Mouse (Mus musculus) C2C12 (cell line): ENCODE measurements around the gene Kifc5b. TPM values are rescaled to one million over a fixed set of nuclear protein-coding genes. Genes with fewer than 3 reads are reported as not detected.

Experiments used
- H3K27me3 ChIP-seq: one replicate; pipeline ENCODE4 v1.6.1; 2011; ENCODE audit not compliant: control insufficient read depth, insufficient read depth, insufficient read length
- H3K36me3 ChIP-seq: one replicate; pipeline ENCODE4 v1.6.1; 2011; ENCODE audit not compliant: control insufficient read depth, insufficient read depth
- H3K4me3 ChIP-seq: one replicate; pipeline ENCODE4 v1.5.1; 2011; ENCODE audit warnings: mild to moderate bottlenecking, control low read depth; ENCODE audit not compliant: poor library complexity, insufficient read depth, severe bottlenecking
- H3K79me2 ChIP-seq: one replicate; pipeline ENCODE4 v1.6.1; 2011; ENCODE audit not compliant: control insufficient read depth, insufficient read depth
- H3K79me3 ChIP-seq: one replicate; pipeline ENCODE4 v1.6.1; 2011; ENCODE audit warnings: low read depth, control low read depth
- H3ac ChIP-seq: one replicate; pipeline ENCODE3; 2011; ENCODE audit warnings: low read depth; ENCODE audit not compliant: control insufficient read depth, insufficient read length
- CEBPB ChIP-seq: IDR thresholded peaks from one replicate; pipeline ENCODE4 v1.6.1; 2011; ENCODE audit warnings: low read depth, mild to moderate bottlenecking, control low read depth, moderate library complexity
- CTCF ChIP-seq: IDR thresholded peaks from one replicate; pipeline ENCODE4 v1.5.1; 2011; ENCODE audit not compliant: control insufficient read depth, insufficient read depth, insufficient read length
- FOSL1 ChIP-seq: IDR thresholded peaks from one replicate; pipeline ENCODE4 v1.8.0; 2011; ENCODE audit warnings: mild to moderate bottlenecking, low read length; ENCODE audit not compliant: poor library complexity, insufficient read depth, severe bottlenecking
- MAX ChIP-seq: IDR thresholded peaks from one replicate; pipeline ENCODE4 v1.6.1; 2011; ENCODE audit warnings: mild to moderate bottlenecking, control low read depth
- MYOD1 ChIP-seq: IDR thresholded peaks from one replicate; pipeline ENCODE4 v1.6.1; 2011; ENCODE audit warnings: low read depth; ENCODE audit not compliant: control insufficient read depth, insufficient read length
- MYOG ChIP-seq: IDR thresholded peaks from one replicate; pipeline ENCODE4 v1.6.1; 2011; ENCODE audit not compliant: control insufficient read depth, insufficient read length; ENCODE audit errors: extremely low read depth
- USF1 ChIP-seq: IDR thresholded peaks from one replicate; pipeline ENCODE4 v1.6.1; 2011; ENCODE audit warnings: low read depth, mild to moderate bottlenecking, control low read depth, moderate library complexity
- long read RNA-seq, 2 experiments: library from polyadenylated mRNA; unstranded; transcript quantifications; one replicate each; pipeline ENCODE4 v2.0.0; 2019 to 2020
- polyA plus RNA-seq: library from polyadenylated mRNA; unstranded; fragments of >200 nt; fragmentation: generic; extraction: Trizol; gene quantifications from one replicate; pipeline ENCODE4 v1.2.1, GENCODE M21; 2012; ENCODE audit warnings: missing spikeins

Gene Kifc5b
- 30.9 TPM for polyA plus RNA-seq
- long read RNA-seq, experiment 1, partial matches to known transcripts: 0 of 2 reads
- long read RNA-seq, experiment 1, other reads (novel, unspliced or antisense): 2 of 2 reads
- long read RNA-seq, experiment 2, partial matches to known transcripts: 0 of 6 reads
- long read RNA-seq, experiment 2, other reads (novel, unspliced or antisense): 5 of 6 reads

- Histone ChIP-seq H3K79me2 (peaks cover 44% of the 10 kb centered on the region), H3K79me3 (peaks cover 22% of the 10 kb centered on the region), H3K36me3 (peaks cover 14% of the 10 kb centered on the region), H3K4me3 (peak within 1 kb of the TSS; percentile 65), H3K27me3 (no peaks in the 10 kb centered on the region), H3ac (peak within 1 kb of the TSS; percentile 93)
- TF ChIP-seq CEBPB (peak; percentile 87), CTCF (peak; percentile 99), MYOG (no peak), MAX (peak; percentile 87), MYOD1 (no peak)
These were observed at the start of gene Kifc5b for GRCm38 (mm10) chr17:26916711-26917482. Gene Kifc5b (plus strand): TSS chr17:26917091.

GRCm38 (mm10) chr17:26868756-26869155 lies 48.1 kb upstream of the Kifc5b start:
- TF ChIP-seq MAX: no peak
- TF ChIP-seq CEBPB: no peak
- TF ChIP-seq FOSL1: no peak
- no peak for TF ChIP-seq CTCF
- no peak for TF ChIP-seq MYOD1
- no peak for TF ChIP-seq MYOG
- no peak for TF ChIP-seq USF1
- Histone ChIP-seq H3K79me3 (no peaks in the 10 kb centered on the region), H3K27me3 (peaks cover 10% of the 10 kb centered on the region), H3K79me2 (no peaks in the 10 kb centered on the region), H3K36me3 (no peaks in the 10 kb centered on the region), H3ac (no peak overlapping the region), H3K4me3 (no peak overlapping the region)

GRCm38 (mm10) chr17:26872870-26873269 lies 44.0 kb upstream of the Kifc5b start:
- Histone ChIP-seq H3K79me3 (peaks cover 5% of the 10 kb centered on the region), H3K36me3 (no peaks in the 10 kb centered on the region), H3K4me3 (no peak overlapping the region), H3K27me3 (no peaks in the 10 kb centered on the region), H3ac (no peak overlapping the region), H3K79me2 (no peaks in the 10 kb centered on the region)
- TF ChIP-seq USF1 (no peak), FOSL1 (no peak), MAX (no peak), CTCF (no peak), MYOG (no peak), MYOD1 (no peak), CEBPB (no peak)

- Histone ChIP-seq H3K79me2 (no peaks in the 10 kb centered on the region), H3K79me3 (peaks cover 5% of the 10 kb centered on the region), H3K27me3 (no peaks in the 10 kb centered on the region), H3K4me3 (no peak overlapping the region), H3ac (no peak overlapping the region), H3K36me3 (no peaks in the 10 kb centered on the region)
- TF ChIP-seq CTCF (no peak), MAX (no peak), MYOG (no peak), FOSL1 (no peak), CEBPB (no peak), USF1 (no peak), MYOD1 (no peak)
These were observed 43.4 kb upstream of the Kifc5b start for GRCm38 (mm10) chr17:26873502-26873901.

- H3K4me3 ChIP-seq: no peak overlapping the region
- no peaks in the 10 kb centered on the region for H3K36me3 ChIP-seq
- no peaks in the 10 kb centered on the region for H3K27me3 ChIP-seq
- H3K79me2 ChIP-seq: no peaks in the 10 kb centered on the region
- no peak for TF ChIP-seq USF1
- no peak for TF ChIP-seq CTCF
- no peak for TF ChIP-seq MYOG
- TF ChIP-seq MAX: no peak
- no peak for TF ChIP-seq MYOD1
- no peak for TF ChIP-seq CEBPB
- TF ChIP-seq FOSL1: no peak
- no peak overlapping the region for H3ac ChIP-seq
- peaks cover 5% of the 10 kb centered on the region for H3K79me3 ChIP-seq
These were observed 42.3 kb upstream of the Kifc5b start for GRCm38 (mm10) chr17:26874542-26874941.
